Mouse (Mus musculus): ENCODE data around the gene Vamp2. TPM values are rescaled to one million over a fixed set of nuclear protein-coding genes. Genes with fewer than 3 reads are reported as not detected.
"Not testable (repeated sequence)": the region's sequence is repeated elsewhere in the genome, so short reads cannot be mapped to it uniquely, and the experiment has no call there.

Vamp2 gene
- total RNA-seq, 4 experiments from 2014 or later = 118 to 221 (median 178) TPM

DNA sequence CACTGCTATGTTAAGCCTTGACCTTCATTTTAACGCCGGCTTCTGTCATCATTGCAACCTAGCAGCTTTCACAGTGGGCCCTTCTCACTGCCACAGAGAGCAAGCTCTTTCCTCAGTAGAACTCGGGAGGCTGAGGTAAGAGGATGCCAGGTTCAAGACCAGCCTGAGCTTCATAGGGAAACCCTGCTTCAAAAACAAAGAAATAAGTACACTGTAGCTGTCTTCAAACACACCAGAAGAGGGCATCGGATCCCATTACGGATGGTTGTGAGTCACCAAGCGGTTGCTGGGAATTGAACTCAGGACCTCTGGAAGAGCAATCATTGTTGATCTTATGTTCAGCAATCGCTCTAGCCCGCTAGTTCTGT lies 7.5 kb upstream of the Vamp2 start:
- DNase-seq = no peak

GRCm38 (mm10) chr11:69081613-69082012 lies 6.7 kb upstream of the Vamp2 start:
- DNase-seq = no peak

DNA sequence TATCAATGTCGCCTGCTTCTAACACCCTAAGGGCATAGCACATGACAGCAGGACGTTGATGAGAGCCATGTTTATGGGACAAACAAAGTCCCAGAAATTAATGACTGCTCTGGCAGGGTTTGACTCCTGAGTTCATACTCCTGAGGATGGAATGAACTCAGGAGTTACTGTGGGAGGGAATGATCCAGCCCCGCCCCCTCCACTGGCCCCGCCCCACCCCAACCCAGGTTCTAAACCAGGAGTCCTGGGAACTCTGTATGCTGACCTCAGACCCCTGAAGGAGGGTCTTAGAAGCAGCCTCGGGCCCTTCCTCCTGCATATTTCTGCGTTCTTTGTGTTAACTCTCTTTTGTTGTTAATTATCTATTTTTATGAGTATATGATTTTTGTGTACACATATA lies 2.7 kb upstream of the Vamp2 start:
- no peak for DNase-seq

- DNase-seq = no peak
Measured at GRCm38 (mm10) chr11:69086390-69086789, 1.9 kb upstream of the Vamp2 start.

DNA sequence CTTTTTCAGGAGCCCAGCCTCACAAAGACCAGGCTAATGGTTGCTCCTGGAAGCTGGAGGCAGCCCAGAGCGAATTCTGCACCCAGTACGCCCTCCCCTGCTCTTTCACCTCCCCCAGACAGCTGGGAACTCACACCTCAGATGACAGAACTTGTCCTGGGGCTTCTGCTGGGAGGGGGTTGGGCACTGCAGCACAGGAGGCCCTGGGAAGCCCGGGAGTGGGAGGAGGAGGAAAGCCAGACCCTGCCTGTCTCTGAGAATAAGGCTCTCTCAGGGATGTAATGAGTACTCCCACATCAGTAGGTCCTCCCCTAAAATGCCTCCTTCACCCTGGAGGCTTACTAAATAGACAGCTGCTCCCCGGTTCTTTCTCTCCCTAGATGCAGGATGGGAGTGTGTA lies 1.2 kb upstream of the Vamp2 start:
- DNase-seq = no peak

DNA sequence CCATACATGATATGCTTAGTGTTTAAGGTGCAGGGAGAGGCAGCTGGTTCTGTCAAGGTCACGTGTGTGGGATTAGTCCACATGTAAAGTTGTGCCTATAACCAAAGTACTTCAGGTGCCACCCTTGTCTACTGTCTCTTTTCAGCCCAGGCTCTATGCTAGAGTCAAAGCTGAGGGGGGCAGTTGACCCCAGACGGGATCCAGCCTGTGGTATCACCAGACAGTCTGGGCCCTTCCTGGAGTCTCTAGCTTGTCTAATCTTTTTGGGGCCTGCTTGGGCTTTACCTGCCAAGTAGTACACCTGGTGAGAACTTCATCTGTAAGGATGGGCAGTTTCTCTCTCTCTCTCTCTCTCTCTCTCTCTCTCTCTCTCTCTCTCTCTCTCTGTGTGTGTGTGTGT lies 693 bp upstream of the Vamp2 start:
- DNase-seq = no peak

DNA sequence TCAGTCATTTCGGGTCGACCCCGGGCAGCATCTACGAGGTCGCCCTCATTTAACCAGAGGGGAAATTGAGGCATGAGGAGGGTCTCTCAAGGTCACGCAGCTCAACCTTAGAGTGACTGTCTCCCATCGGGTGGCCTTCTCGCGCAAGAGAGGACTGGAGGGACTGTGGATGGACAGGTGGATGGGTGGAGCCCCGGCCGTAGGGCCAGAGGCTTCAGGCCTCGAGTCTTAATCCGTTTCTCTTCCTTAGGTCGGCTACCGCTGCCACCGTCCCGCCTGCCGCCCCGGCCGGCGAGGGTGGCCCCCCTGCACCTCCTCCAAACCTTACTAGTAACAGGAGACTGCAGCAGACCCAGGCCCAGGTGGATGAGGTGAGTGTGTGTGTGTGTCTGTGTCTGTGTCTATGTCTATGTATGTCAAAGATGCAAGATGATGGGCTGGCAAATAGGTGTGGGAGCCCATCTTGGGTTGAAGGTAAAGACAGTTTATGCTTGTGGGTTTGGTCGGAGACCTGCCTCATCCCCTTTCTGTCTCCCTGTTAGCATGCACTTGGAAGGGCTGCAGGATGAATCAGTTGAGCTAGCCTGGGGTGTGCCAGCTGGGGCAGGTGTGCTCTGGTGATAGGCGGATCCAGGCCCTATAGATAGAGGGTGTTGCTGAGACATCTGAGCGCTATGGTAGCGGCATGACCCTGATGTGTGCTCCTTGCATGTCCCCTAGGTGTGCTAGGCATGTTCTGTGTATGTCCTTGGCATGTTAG lies 746 bp downstream of the Vamp2 start:
- DNase-seq = no peak

- no peak for DNase-seq
Measured at GRCm38 (mm10) chr11:69089616-69090290, 1.5 kb downstream of the Vamp2 start.

GRCm38 (mm10) chr11:69090367-69090766 lies 2.1 kb downstream of the Vamp2 start:
- no peak for DNase-seq

DNA sequence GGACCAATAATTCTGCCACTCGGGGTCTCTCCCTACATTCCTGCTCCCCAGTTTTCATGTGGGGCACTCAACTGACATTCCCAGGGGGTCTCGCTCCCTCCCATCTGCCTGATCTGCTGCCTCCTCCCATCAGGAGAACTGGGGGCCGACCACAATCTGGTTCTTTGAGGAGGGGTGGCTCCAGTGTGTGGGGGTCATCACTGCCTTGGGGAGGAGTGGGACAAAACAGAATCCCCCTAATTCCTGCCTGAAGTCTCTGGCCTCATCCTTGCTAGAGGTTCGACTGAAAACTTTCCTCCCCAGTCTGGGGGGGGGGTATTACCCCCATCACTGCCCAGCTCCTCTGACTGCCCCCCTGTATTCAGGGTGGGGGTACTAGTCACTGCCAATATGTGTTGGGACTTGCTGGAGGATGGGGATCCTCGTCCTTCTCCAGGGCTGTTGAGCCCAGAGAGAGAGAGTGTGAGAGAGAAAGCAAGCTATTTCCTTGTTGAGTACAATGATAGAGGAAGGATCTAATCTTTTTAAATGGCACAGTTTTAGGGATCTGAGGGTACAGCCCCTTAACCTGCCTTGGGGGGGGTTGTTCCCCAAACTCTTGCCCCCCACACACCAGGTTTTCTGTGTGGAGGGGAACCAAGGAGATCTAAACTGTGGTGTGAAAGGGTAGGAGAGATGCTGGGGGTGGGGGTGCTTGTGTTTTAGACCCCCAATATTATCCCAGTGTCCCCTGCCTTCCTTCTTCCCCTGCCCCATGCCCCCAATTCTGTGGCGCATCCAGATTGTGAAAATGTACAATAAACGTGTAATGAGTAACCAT lies 3.5 kb downstream of the Vamp2 start:
- no peak for DNase-seq

- DNase-seq = peak; percentile 83
Measured at GRCm38 (mm10) chr11:69092386-69092751, 4.1 kb downstream of the Vamp2 start.

DNA sequence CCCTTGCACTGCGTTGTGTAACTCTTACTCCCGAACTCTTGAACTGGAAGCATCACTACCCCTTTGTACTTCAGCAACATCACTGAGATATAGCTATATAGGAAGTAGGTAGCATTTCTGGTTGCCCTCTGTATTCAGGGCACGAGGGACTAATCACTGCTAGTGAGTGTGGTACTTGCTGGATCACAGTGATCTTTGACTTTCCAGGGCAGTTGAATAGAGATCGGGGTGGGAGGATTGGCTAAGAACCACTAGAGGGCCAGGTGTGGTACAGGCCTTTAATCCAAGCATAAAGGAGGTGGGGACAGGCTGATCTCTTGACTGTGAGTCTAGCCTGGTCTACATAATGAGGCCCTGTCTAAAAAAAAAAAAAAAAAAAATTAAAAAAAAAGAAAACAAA lies 4.6 kb downstream of the Vamp2 start:
- no peak for DNase-seq

GRCm38 (mm10) chr11:69093856-69094255 lies 5.6 kb downstream of the Vamp2 start:
- DNase-seq = not testable (repeated sequence)

DNA sequence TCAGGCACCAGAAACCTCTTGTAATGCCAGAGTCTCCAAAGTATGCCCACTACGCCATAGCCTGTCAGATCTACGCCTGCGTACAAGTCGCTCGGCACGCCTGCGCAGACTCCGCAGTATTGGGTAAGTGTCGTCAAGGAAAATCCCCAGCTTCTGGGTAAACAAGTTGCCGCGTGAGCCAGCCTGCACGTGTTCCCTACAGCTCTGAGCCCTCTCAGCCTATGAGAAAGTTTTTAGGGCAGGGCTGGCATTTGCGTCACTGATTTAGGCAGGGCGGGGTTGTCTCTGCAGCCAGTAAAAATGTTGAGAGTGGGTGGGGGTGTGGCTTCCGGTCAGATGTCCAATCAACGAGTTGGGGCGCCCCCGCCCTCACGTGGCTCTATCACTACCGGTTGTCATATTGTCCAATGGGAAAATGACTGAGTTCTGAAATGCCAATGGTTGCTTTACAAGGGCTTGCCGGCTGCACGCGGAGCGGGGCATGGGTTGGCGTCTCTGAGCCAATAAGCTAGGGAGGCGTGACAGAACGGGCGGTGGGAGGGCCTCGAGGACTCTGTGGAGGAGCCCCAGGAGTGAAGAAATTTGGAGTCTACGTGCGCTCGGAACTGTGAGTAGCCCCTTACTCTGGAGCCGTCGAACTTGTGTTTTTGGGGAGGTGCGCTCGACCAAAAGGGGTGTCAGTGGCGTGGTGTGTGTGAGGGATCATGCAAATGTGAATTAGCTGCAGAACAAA lies 6.6 kb downstream of the Vamp2 start, which contains the start of gene Per1:
Gene Per1, plus strand, starts transcription at position 521 of the 733 bp plus-strand sequence.
- peak; percentile 100 for DNase-seq

DNA sequence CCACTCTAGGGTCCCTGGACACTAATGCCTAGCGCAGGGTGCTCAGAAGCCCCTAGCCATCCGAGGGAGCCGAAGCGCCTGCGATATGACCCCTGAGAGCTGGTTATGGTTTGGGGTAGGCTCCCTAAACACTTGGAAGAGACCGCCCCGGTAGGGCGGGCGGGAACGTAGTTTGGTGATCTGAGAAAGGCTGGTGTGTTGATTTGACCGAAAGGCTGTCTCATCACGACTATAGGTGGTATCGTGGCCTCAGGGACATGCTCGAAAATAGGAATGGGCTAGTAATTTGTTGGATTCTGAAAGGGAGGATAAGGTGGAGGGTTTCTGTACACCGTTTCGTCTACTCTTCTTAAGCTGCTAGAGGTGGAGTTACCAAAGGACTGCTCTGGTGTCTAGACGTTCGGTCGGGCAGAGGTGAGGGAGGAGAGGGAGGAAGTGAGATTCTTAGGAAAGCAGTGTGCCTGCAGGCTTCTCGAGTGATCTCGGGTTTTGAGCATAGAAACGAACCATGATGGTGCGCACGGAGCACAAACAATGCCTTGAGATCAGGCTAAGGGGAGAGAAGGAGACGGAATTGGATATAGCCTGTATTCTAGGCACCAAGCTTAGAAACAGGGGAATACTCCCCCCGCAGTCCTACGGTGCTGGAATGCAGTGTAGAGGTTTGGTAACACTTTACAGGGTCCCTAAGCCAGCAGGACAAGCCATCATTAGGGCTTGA lies 7.4 kb downstream of the Vamp2 start:
- DNase-seq = no peak

GRCm38 (mm10) chr11:69096360-69096986 lies 8.2 kb downstream of the Vamp2 start:
- DNase-seq = no peak

GRCm38 (mm10) chr11:69096987-69097900 lies 9.0 kb downstream of the Vamp2 start:
- peak; percentile 99 for DNase-seq

GRCm38 (mm10) chr11:69098039-69098761 lies 9.9 kb downstream of the Vamp2 start:
- no peak for DNase-seq

- peak; percentile 98 for DNase-seq
Measured at GRCm38 (mm10) chr11:69098762-69099091, 10.4 kb downstream of the Vamp2 start.

Data from adrenal gland, adult 8-10 months (tissue).